Mouse (Mus musculus) midbrain, postnatal 0 days (tissue): ENCODE measurements around the gene Celf2. TPM values are rescaled to one million over a fixed set of nuclear protein-coding genes. Genes with fewer than 3 reads are reported as not detected.

Experiments
- ATAC-seq: fragments of 200-750 bp; cut with Nextera tagmentation; 2 replicates; pipeline ENCODE4 v1.8.0; 2017; ENCODE audit warnings: moderate number of reproducible peaks, mild to moderate bottlenecking, moderate TSS enrichment, moderate library complexity; ENCODE audit not compliant: low FRiP score
- DNase-seq: peaks from one replicate; pipeline ENCODE4 v3.0.0-alpha.2; 2015; ENCODE audit warnings: low spot score
- H3K27ac ChIP-seq: fragments of 300-500 bp; sonication (generic); 2 replicates; pipeline ENCODE4 v1.5.1; 2014; ENCODE audit warnings: low read depth, mild to moderate bottlenecking, low read length, mixed read lengths
- H3K27me3 ChIP-seq: fragments of 300-500 bp; sonication (generic); 2 replicates; pipeline ENCODE4 v1.6.1; 2014; ENCODE audit warnings: low read length, control low read depth, mixed read lengths; ENCODE audit not compliant: insufficient read depth
- H3K36me3 ChIP-seq: fragments of 300-500 bp; sonication (generic); 2 replicates; pipeline ENCODE4 v1.6.1; 2014; ENCODE audit warnings: low read length, control low read depth, mixed read lengths; ENCODE audit not compliant: insufficient read depth
- H3K4me1 ChIP-seq: fragments of 300-500 bp; sonication (generic); 2 replicates; pipeline ENCODE4 v1.6.1; 2014; ENCODE audit warnings: mild to moderate bottlenecking, control low read depth, antibody characterized with exemption, low read length, mixed read lengths; ENCODE audit not compliant: insufficient read depth
- H3K4me2 ChIP-seq: fragments of 300-500 bp; sonication (generic); 2 replicates; pipeline ENCODE4 v1.6.1; 2014; ENCODE audit warnings: low read depth, mild to moderate bottlenecking, low read length, mixed read lengths; ENCODE audit not compliant: poor library complexity, severe bottlenecking
- H3K4me3 ChIP-seq: fragments of 300-500 bp; sonication (generic); 2 replicates; pipeline ENCODE4 v1.5.1; 2014; ENCODE audit warnings: low read depth, mild to moderate bottlenecking, low read length, moderate library complexity
- H3K9ac ChIP-seq: fragments of 300-500 bp; sonication (generic); replicated peaks from 2 replicates; pipeline ENCODE4 v1.6.1; 2014; ENCODE audit warnings: mild to moderate bottlenecking, low read length, moderate library complexity, mixed read lengths; ENCODE audit not compliant: poor library complexity, severe bottlenecking
- H3K9me3 ChIP-seq: fragments of 300-500 bp; sonication (generic); 2 replicates; pipeline ENCODE4 v1.6.1; 2016; ENCODE audit warnings: low read length, control low read depth
- CTCF ChIP-seq: IDR thresholded peaks from 2 replicates; pipeline ENCODE4 v1.5.1; 2016; ENCODE audit warnings: antibody characterized with exemption, mild to moderate bottlenecking
- WGBS: fragments of 180-500 bp; shearing (Covaris S2); extraction: QIAGEN DNeasy Blood & Tissue Kit; methylation state at CpG from one replicate; pipeline ENCODE4 v1.1.7; 2014; 5-methylcytosine and 5-hydroxymethylcytosine counted together
- polyA plus RNA-seq: library from polyadenylated mRNA; unstranded; fragments of >200 nt; fragmentation: Nextera tagmentation; extraction: Ambion mirVana; gene quantifications from 2 replicates; pipeline ENCODE4 v1.2.1, GENCODE M21; 2015
- total RNA-seq: library from RNA; depleted of rRNA; stranded (reverse); fragments of >200 nt; gene quantifications from 2 replicates; pipeline ENCODE4 v1.2.3, GENCODE M21; 2014

Gene Celf2
- total and polyA plus RNA-seq, 2 experiments from 2014 or later = 112 to 135 TPM

- Histone ChIP-seq H3K4me1 (no peaks in the 10 kb centered on the region), H3K27ac (no peak overlapping the region), H3K9ac (no peak overlapping the region), H3K9me3 (no peaks in the 10 kb centered on the region), H3K4me3 (no peak overlapping the region), H3K36me3 (peaks cover 7% of the 10 kb centered on the region), H3K4me2 (no peak overlapping the region), H3K27me3 (no peaks in the 10 kb centered on the region)
- ATAC-seq = no peak
- no peak for DNase-seq
- TF ChIP-seq CTCF = no peak
- WGBS = 67% methylated on average over 3 of the region's 3 CpGs
Measured at GRCm38 (mm10) chr2:6557749-6558148, 951.6 kb downstream of the Celf2 start.

- DNase-seq = no peak
- 96% methylated on average over 2 of the region's 2 CpGs for WGBS
- Histone ChIP-seq H3K9me3 (no peaks in the 10 kb centered on the region), H3K9ac (no peak overlapping the region), H3K4me2 (no peak overlapping the region), H3K4me1 (no peaks in the 10 kb centered on the region), H3K4me3 (no peak overlapping the region), H3K27ac (no peak overlapping the region), H3K36me3 (peaks cover 12% of the 10 kb centered on the region), H3K27me3 (no peaks in the 10 kb centered on the region)
- TF ChIP-seq CTCF = no peak
- ATAC-seq = no peak
Measured at GRCm38 (mm10) chr2:6556913-6557312, 952.5 kb downstream of the Celf2 start.

- Histone ChIP-seq H3K27me3 (no peaks in the 10 kb centered on the region), H3K4me3 (no peak overlapping the region), H3K9me3 (no peaks in the 10 kb centered on the region), H3K4me2 (no peak overlapping the region), H3K4me1 (no peaks in the 10 kb centered on the region), H3K27ac (no peak overlapping the region), H3K9ac (no peak overlapping the region), H3K36me3 (peaks cover 11% of the 10 kb centered on the region; the same call in 1 of the 2 replicates)
- TF ChIP-seq CTCF = no peak
- DNase-seq (no peak), ATAC-seq (no peak)
- 88% methylated on average over 7 of the region's 7 CpGs for WGBS
Measured at GRCm38 (mm10) chr2:6553656-6554055, 955.7 kb downstream of the Celf2 start.

GRCm38 (mm10) chr2:6549251-6549650 is 960.1 kb downstream of the Celf2 start:
- Histone ChIP-seq H3K9ac (no peak overlapping the region), H3K4me3 (no peak overlapping the region), H3K27ac (no peak overlapping the region), H3K9me3 (no peaks in the 10 kb centered on the region), H3K36me3 (peaks cover 11% of the 10 kb centered on the region; the same call in 1 of the 2 replicates), H3K27me3 (no peaks in the 10 kb centered on the region), H3K4me1 (peaks cover 3% of the 10 kb centered on the region; the same call in 1 of the 2 replicates), H3K4me2 (no peak overlapping the region)
- TF ChIP-seq CTCF = no peak
- 74% methylated on average over 7 of the region's 7 CpGs for WGBS
- ATAC-seq (no peak), DNase-seq (no peak)

GRCm38 (mm10) chr2:6547139-6547664 is 962.2 kb downstream of the Celf2 start:
- peak; percentile 39 for DNase-seq
- WGBS = 27% methylated on average over 9 of the region's 9 CpGs
- TF ChIP-seq CTCF = no peak

GRCm38 (mm10) chr2:6546462-6547138 is 962.8 kb downstream of the Celf2 start:
- no peaks in the 10 kb centered on the region for H3K9me3 ChIP-seq
- ATAC-seq (peak; percentile 66; the same call in 1 of the 2 replicates), DNase-seq (no peak)
- peaks cover under 1% of the 10 kb centered on the region; the same call in 1 of the 2 replicates for H3K36me3 ChIP-seq
- peak overlapping the region; percentile 38; the same call in 1 of the 2 replicates for H3K27ac ChIP-seq
- no peak overlapping the region for H3K4me2 ChIP-seq
- H3K9ac ChIP-seq = no peak overlapping the region
- no peaks in the 10 kb centered on the region for H3K27me3 ChIP-seq
- H3K4me3 ChIP-seq = no peak overlapping the region
- no peak for TF ChIP-seq CTCF
- H3K4me1 ChIP-seq = peaks cover 3% of the 10 kb centered on the region; the same call in 1 of the 2 replicates
- WGBS = 25% methylated on average over 14 of the region's 14 CpGs

More at GRCm38 (mm10) chr2:6547139-6547664, 962.2 kb downstream of the Celf2 start:
- H3K4me2 ChIP-seq = no peak overlapping the region
- no peaks in the 10 kb centered on the region for H3K9me3 ChIP-seq
- peaks cover 5% of the 10 kb centered on the region; the same call in 1 of the 2 replicates for H3K36me3 ChIP-seq
- peak overlapping the region; percentile 38; the same call in 1 of the 2 replicates for H3K27ac ChIP-seq
- H3K4me1 ChIP-seq = peaks cover 3% of the 10 kb centered on the region; the same call in 1 of the 2 replicates
- no peaks in the 10 kb centered on the region for H3K27me3 ChIP-seq
- ATAC-seq = peak; percentile 67; the same call in 1 of the 2 replicates
- H3K9ac ChIP-seq = no peak overlapping the region
- H3K4me3 ChIP-seq = no peak overlapping the region
